Mouse (Mus musculus) C2C12 (cell line): ENCODE results near the gene Pdcd6ip. TPM values are rescaled to one million over a fixed set of nuclear protein-coding genes. Genes with fewer than 3 reads are reported as not detected.

Experiments used
- H3K27me3 ChIP-seq: one replicate; pipeline ENCODE4 v1.6.1; 2011; ENCODE audit not compliant: control insufficient read depth, insufficient read depth, insufficient read length
- H3K36me3 ChIP-seq: one replicate; pipeline ENCODE4 v1.6.1; 2011; ENCODE audit not compliant: control insufficient read depth, insufficient read depth
- H3K4me3 ChIP-seq: one replicate; pipeline ENCODE4 v1.5.1; 2011; ENCODE audit warnings: mild to moderate bottlenecking, control low read depth; ENCODE audit not compliant: poor library complexity, insufficient read depth, severe bottlenecking
- H3K79me2 ChIP-seq: one replicate; pipeline ENCODE4 v1.6.1; 2011; ENCODE audit not compliant: control insufficient read depth, insufficient read depth
- H3K79me3 ChIP-seq: one replicate; pipeline ENCODE4 v1.6.1; 2011; ENCODE audit warnings: low read depth, control low read depth
- H3ac ChIP-seq: one replicate; pipeline ENCODE3; 2011; ENCODE audit warnings: low read depth; ENCODE audit not compliant: control insufficient read depth, insufficient read length
- CEBPB ChIP-seq: IDR thresholded peaks from one replicate; pipeline ENCODE4 v1.6.1; 2011; ENCODE audit warnings: low read depth, mild to moderate bottlenecking, control low read depth, moderate library complexity
- CTCF ChIP-seq: IDR thresholded peaks from one replicate; pipeline ENCODE4 v1.5.1; 2011; ENCODE audit not compliant: control insufficient read depth, insufficient read depth, insufficient read length
- FOSL1 ChIP-seq: IDR thresholded peaks from one replicate; pipeline ENCODE4 v1.8.0; 2011; ENCODE audit warnings: mild to moderate bottlenecking, low read length; ENCODE audit not compliant: poor library complexity, insufficient read depth, severe bottlenecking
- MAX ChIP-seq: IDR thresholded peaks from one replicate; pipeline ENCODE4 v1.6.1; 2011; ENCODE audit warnings: mild to moderate bottlenecking, control low read depth
- MYOD1 ChIP-seq: IDR thresholded peaks from one replicate; pipeline ENCODE4 v1.6.1; 2011; ENCODE audit warnings: low read depth; ENCODE audit not compliant: control insufficient read depth, insufficient read length
- MYOG ChIP-seq: IDR thresholded peaks from one replicate; pipeline ENCODE4 v1.6.1; 2011; ENCODE audit not compliant: control insufficient read depth, insufficient read length; ENCODE audit errors: extremely low read depth
- USF1 ChIP-seq: IDR thresholded peaks from one replicate; pipeline ENCODE4 v1.6.1; 2011; ENCODE audit warnings: low read depth, mild to moderate bottlenecking, control low read depth, moderate library complexity
- long read RNA-seq, 2 experiments: library from polyadenylated mRNA; unstranded; transcript quantifications; one replicate each; pipeline ENCODE4 v2.0.0; 2019 to 2020
- polyA plus RNA-seq: library from polyadenylated mRNA; unstranded; fragments of >200 nt; fragmentation: generic; extraction: Trizol; gene quantifications from one replicate; pipeline ENCODE4 v1.2.1, GENCODE M21; 2012; ENCODE audit warnings: missing spikeins

The Pdcd6ip gene
- polyA plus RNA-seq: 62.5 TPM
- long read RNA-seq, experiment 1, full-length matches to known transcripts: 49 of 70 reads
- long read RNA-seq, experiment 1, partial matches to known transcripts: 7 of 70 reads
- long read RNA-seq, experiment 1, other reads (novel, unspliced or antisense): 14 of 70 reads
- long read RNA-seq, experiment 2, full-length matches to known transcripts: 658 of 819 reads
- long read RNA-seq, experiment 2, partial matches to known transcripts: 24 of 819 reads
- long read RNA-seq, experiment 2, other reads (novel, unspliced or antisense): 137 of 819 reads

- TF ChIP-seq USF1: peak; percentile 98
- TF ChIP-seq MYOG: no peak
- Histone ChIP-seq H3K27me3 (peaks cover 1% of the 10 kb centered on the region), H3K79me2 (peaks cover 55% of the 10 kb centered on the region), H3K4me3 (peak within 1 kb of the TSS; percentile 68), H3K36me3 (peaks cover 6% of the 10 kb centered on the region), H3K79me3 (peaks cover 49% of the 10 kb centered on the region), H3ac (peak within 1 kb of the TSS; percentile 82)
Observed at GRCm38 (mm10) chr9:113707481-113708360, at the start of gene Pdcd6ip. Gene Pdcd6ip, minus strand, starts transcription at chr9:113708259.

DNA sequence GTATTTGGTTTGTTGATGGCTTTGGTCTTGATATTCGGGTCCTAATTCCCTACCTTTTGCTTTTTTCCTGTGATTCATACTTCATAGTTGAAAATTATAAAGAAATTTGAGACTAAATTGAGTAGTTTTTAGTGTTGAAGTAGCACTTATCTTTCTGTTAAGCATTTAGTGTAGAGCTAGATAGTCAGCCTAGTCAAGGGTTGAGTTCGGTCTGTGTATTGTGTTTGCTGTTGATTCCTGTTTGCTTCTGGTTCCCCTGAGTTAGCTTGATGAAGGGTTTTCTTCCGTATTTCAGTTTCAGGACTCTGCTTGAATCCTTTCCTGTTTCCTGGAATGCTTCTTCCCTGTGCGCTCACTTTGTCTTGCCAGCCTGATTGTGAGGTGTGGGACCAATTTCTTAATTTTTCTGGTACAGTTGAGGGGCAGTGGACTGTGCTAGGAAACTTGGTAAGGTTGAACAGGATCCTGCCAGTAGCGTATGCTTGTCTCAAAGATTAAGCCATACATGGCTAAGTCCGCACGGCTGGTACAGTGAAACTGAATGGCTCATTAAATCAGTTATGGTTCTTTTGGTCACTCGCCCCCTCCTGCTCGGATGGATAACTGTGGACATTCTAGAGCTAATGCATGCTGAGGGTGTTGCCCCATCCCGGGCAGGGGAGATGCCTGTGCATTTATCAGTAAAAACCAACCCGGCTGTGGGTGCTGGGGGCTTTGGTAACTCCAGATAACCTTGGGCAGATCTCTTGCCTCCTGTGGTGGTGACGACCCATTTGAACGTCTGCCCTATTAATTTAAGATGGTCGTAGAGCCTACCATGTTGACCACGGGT lies 48.0 kb upstream of the Pdcd6ip start:
- Histone ChIP-seq H3K79me2 (peaks cover 56% of the 10 kb centered on the region), H3K36me3 (no peaks in the 10 kb centered on the region), H3K4me3 (no peak overlapping the region), H3K79me3 (peaks cover 49% of the 10 kb centered on the region), H3K27me3 (no peaks in the 10 kb centered on the region), H3ac (no peak overlapping the region)
- TF ChIP-seq MYOD1: no peak

- Histone ChIP-seq H3K36me3 (peaks cover 5% of the 10 kb centered on the region), H3K27me3 (no peaks in the 10 kb centered on the region)
Observed at GRCm38 (mm10) chr9:113749356-113749755, 41.3 kb upstream of the Pdcd6ip start.

DNA sequence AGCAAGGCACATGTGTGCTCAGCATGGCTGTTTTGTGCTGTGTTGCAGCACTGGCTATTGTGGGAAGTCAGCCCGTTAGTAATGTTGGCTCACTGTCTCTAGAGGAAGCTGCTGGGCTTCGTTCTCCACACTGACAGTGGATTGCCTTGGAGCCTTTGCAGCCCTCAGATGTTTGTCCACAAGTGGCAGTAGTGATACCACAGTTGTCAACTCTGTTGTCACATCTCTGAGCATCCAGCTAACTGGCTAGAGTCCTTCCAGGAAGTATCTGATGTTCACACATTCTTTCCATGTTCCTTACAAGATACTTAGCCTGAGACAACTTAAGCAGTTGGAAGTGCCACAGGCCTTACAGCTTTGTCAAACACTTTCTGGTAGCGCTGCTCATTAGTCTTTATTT lies 35.2 kb upstream of the Pdcd6ip start:
- Histone ChIP-seq H3K27me3 (no peaks in the 10 kb centered on the region), H3K4me3 (no peak overlapping the region), H3K79me2 (peaks cover 74% of the 10 kb centered on the region), H3K79me3 (peaks cover 46% of the 10 kb centered on the region), H3K36me3 (no peaks in the 10 kb centered on the region), H3ac (no peak overlapping the region)
- no peak for TF ChIP-seq MYOG
- no peak for TF ChIP-seq MYOD1
- TF ChIP-seq CTCF: no peak
- no peak for TF ChIP-seq MAX
- no peak for TF ChIP-seq FOSL1
- no peak for TF ChIP-seq CEBPB
- no peak for TF ChIP-seq USF1

More at GRCm38 (mm10) chr9:113749356-113749755, 41.3 kb upstream of the Pdcd6ip start:
- H3K79me2 ChIP-seq: peaks cover 96% of the 10 kb centered on the region
- H3K79me3 ChIP-seq: peaks cover 48% of the 10 kb centered on the region
- no peak for TF ChIP-seq MAX
- H3ac ChIP-seq: no peak overlapping the region
- H3K4me3 ChIP-seq: no peak overlapping the region

- TF ChIP-seq MYOG: no peak
- no peak for TF ChIP-seq USF1
- TF ChIP-seq MYOD1: no peak
- no peak for TF ChIP-seq FOSL1
- no peak for TF ChIP-seq MAX
- no peak for TF ChIP-seq CTCF
- no peak for TF ChIP-seq CEBPB
- H3K27me3 ChIP-seq: no peaks in the 10 kb centered on the region
Observed at GRCm38 (mm10) chr9:113742361-113742794, 34.3 kb upstream of the Pdcd6ip start.

More at GRCm38 (mm10) chr9:113742361-113742794, 34.3 kb upstream of the Pdcd6ip start:
- Histone ChIP-seq H3K79me3 (peaks cover 39% of the 10 kb centered on the region), H3K79me2 (peaks cover 65% of the 10 kb centered on the region), H3ac (peak overlapping the region; percentile 57), H3K4me3 (peak overlapping the region; percentile 63), H3K36me3 (no peaks in the 10 kb centered on the region)
